Mouse (Mus musculus) small intestine, adult 2 months (tissue): Measurements from ENCODE around the gene Cdv3.

Source experiments
- CTCF ChIP-seq: fragments of 200-500 bp; IDR thresholded peaks from 2 replicates; pipeline ENCODE4 v1.5.1; 2012; ENCODE audit warnings: low read depth, mild to moderate bottlenecking, control low read depth, inconsistent platforms, low read length, moderate library complexity, mixed read lengths; ENCODE audit not compliant: insufficient replicate concordance, insufficient read length; ENCODE audit errors: extremely low read depth
- POLR2A ChIP-seq: fragments of 200-500 bp; IDR thresholded peaks from 2 replicates; pipeline ENCODE4 v1.6.1; 2012; ENCODE audit warnings: low read depth, mild to moderate bottlenecking, control low read depth, inconsistent platforms, low read length, moderate library complexity

DNA sequence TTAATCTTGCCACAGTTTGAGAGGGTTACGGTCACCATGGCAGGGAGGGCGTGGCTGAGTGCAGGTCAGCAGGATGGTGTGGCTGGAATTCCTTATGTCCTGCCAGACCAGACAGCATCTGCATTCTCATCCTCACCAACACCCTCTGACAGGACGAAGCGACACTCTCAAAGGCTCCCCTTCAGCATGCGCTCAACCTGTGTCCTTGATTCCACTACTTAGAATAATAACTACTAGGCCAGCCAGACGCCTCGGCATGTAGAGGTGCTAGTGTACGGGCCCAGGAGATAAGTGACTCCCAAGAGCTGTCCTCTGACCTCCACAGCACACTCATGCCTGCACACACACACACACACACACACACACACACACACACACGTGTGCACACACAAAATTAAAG lies 13.6 kb upstream of the Cdv3 start:
- TF ChIP-seq CTCF, result no peak
- TF ChIP-seq POLR2A, result no peak
